Mouse (Mus musculus) brain, embryonic 18.5 days (tissue): ENCODE measurements around the gene Tuba3a.
"Not testable (repeated sequence)": the region's sequence is repeated elsewhere in the genome, so short reads cannot be mapped to it uniquely, and the experiment has no call there.

ENCODE experiments used
- DNase-seq: peaks from one replicate; pipeline ENCODE4 v3.0.0-alpha.2; 2012; ENCODE audit warnings: low read depth, low spot score

Tuba3a gene

GRCm38 (mm10) chr6:125307091-125307490, 21.2 kb upstream of the Tuba3a start:
- no peak for DNase-seq

GRCm38 (mm10) chr6:125305465-125305864, 19.6 kb upstream of the Tuba3a start:
- DNase-seq: no peak

GRCm38 (mm10) chr6:125304408-125304807, 18.6 kb upstream of the Tuba3a start:
- DNase-seq: not testable (repeated sequence)

GRCm38 (mm10) chr6:125303242-125303641, 17.4 kb upstream of the Tuba3a start:
- DNase-seq: no peak

- no peak for DNase-seq
Measured at GRCm38 (mm10) chr6:125302231-125302982, 16.6 kb upstream of the Tuba3a start.

GRCm38 (mm10) chr6:125300982-125301381, 15.1 kb upstream of the Tuba3a start:
- no peak for DNase-seq

GRCm38 (mm10) chr6:125297149-125297820, 11.4 kb upstream of the Tuba3a start:
- DNase-seq: no peak

- DNase-seq: no peak
Measured at GRCm38 (mm10) chr6:125294049-125294448, 8.2 kb upstream of the Tuba3a start.

GRCm38 (mm10) chr6:125292256-125292655, 6.4 kb upstream of the Tuba3a start:
- no peak for DNase-seq

GRCm38 (mm10) chr6:125291329-125291728, 5.5 kb upstream of the Tuba3a start:
- DNase-seq: no peak

- no peak for DNase-seq
Measured at GRCm38 (mm10) chr6:125288730-125289129, 2.9 kb upstream of the Tuba3a start.

GRCm38 (mm10) chr6:125286944-125287343, 1.1 kb upstream of the Tuba3a start:
- no peak for DNase-seq

GRCm38 (mm10) chr6:125284751-125285150, 1.1 kb downstream of the Tuba3a start:
- DNase-seq: no peak

GRCm38 (mm10) chr6:125284250-125284649, 1.6 kb downstream of the Tuba3a start:
- no peak for DNase-seq

GRCm38 (mm10) chr6:125282721-125283120, 3.1 kb downstream of the Tuba3a start:
- DNase-seq: not testable (repeated sequence)

- no peak for DNase-seq
Measured at GRCm38 (mm10) chr6:125279729-125280128, 6.1 kb downstream of the Tuba3a start.

- DNase-seq: peak; percentile 12
Measured at GRCm38 (mm10) chr6:125274841-125275563, 10.8 kb downstream of the Tuba3a start.

GRCm38 (mm10) chr6:125272228-125272785, 13.5 kb downstream of the Tuba3a start:
- DNase-seq: no peak

GRCm38 (mm10) chr6:125271455-125272227, 14.2 kb downstream of the Tuba3a start:
- peak; percentile 70 for DNase-seq

GRCm38 (mm10) chr6:125268799-125269198, 17.0 kb downstream of the Tuba3a start:
- no peak for DNase-seq

GRCm38 (mm10) chr6:125267469-125267868, 18.4 kb downstream of the Tuba3a start:
- DNase-seq: no peak
